19 mouse cellular contexts compared by ENCODE assay signal in the genomic region with DNA sequence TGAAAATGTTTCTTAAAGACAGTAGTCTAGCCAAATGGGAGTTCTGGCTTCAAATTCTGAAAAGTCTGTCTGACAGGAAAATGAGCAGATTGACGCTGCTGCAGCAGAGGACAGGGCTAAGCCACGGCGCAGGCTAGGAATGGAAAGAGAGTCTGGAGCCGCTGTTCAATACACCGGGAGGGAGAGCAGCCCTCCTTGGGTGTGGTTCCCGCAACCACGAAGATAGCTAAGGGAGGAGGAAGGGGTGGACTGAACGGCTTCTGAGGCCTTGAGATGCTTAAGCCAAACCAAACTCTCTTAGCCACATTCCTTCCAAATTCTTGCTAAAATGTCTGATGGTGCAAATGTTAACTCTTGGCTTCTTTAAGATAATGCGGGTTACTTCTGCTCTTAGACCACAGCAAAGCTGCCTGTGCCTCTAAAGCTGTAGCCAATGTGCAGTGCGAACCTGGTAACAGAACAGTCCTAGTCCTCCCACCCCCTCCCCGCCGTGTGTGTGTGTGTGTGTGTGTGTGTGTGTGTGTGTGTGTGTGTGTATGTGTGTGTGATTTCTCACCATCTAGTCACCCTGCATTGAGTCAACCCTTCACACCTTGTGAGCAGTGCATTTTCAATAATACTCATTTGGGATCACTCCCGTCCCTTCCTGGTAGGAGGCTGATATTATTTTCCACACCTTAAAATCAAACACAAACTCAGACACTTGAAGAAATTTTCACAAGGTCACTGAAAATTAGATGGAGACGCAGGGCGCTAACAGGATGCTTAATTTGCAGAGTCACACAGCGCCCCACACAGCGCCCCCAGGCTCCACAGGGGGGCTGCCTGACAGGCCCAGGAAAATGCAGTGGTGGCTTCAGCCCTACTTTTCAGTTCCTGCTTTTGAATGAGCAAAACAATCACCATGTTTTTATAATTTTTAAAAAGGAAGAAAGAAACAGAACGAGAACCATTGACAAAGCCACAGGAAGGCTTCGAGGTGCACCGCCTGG.
DNase-seq lines count a peak whose midpoint lies in the region; ATAC-seq and TF ChIP-seq lines count a peak whose summit lies in the region.
"Had no signal": no experiment of that assay in that cellular context is flagged by ENCODE, and none has a peak within 500 bp of the region (broad histone marks: within the 10 kb centered on the region; RNA-seq: fewer than 3 reads in every experiment).

No protein-coding gene starts in this region.

- H3K4me2 ChIP-seq in embryonic facial prominence, embryonic 14.5 days (ENCODE audit: low read depth, low read length): no peak overlapping the region
- H3K4me2 ChIP-seq in midbrain, embryonic 14.5 days (ENCODE audit: low read length): no peak overlapping the region
- H3K4me2 ChIP-seq in midbrain, postnatal 0 days (ENCODE audit: low read depth, low read length, poor library complexity, severe bottlenecking): no peak overlapping the region
- H3K4me2 ChIP-seq: hindbrain, embryonic 12.5 days; limb, embryonic 15.5 days; lung, embryonic 15.5 days; neural tube, embryonic 12.5 days had no signal

- no peaks in the 10 kb centered on the region for H3K27me3 ChIP-seq in embryonic facial prominence, embryonic 14.5 days (replicated peaks; ENCODE audit: control insufficient read depth, insufficient read depth, low read length)
- H3K27me3 ChIP-seq in embryonic facial prominence, embryonic 10.5 days (replicated peaks; ENCODE audit: low read depth, poor library complexity, severe bottlenecking): no peaks in the 10 kb centered on the region
- H3K27me3 ChIP-seq in midbrain, embryonic 14.5 days (ENCODE audit: control insufficient read depth, insufficient read depth, low read length): no peaks in the 10 kb centered on the region
- no peaks in the 10 kb centered on the region for H3K27me3 ChIP-seq in midbrain, postnatal 0 days (ENCODE audit: insufficient read depth, low read length)
- H3K27me3 ChIP-seq in forebrain, embryonic 10.5 days (ENCODE audit: poor library complexity, severe bottlenecking): no peaks in the 10 kb centered on the region
- H3K27me3 ChIP-seq: hindbrain, embryonic 12.5 days; limb, embryonic 15.5 days; lung, embryonic 15.5 days; neural tube, embryonic 12.5 days had no signal

- no peak overlapping the region for H3K4me3 ChIP-seq in embryonic facial prominence, embryonic 14.5 days (ENCODE audit: low read depth, low read length)
- no peak overlapping the region for H3K4me3 ChIP-seq in embryonic facial prominence, embryonic 10.5 days
- no peak overlapping the region for H3K4me3 ChIP-seq in midbrain, embryonic 14.5 days (replicated peaks; ENCODE audit: low read depth, low read length)
- H3K4me3 ChIP-seq in midbrain, postnatal 0 days (ENCODE audit: low read depth, low read length): no peak overlapping the region
- no peak overlapping the region for H3K4me3 ChIP-seq in forebrain, embryonic 10.5 days
- H3K4me3 ChIP-seq: hindbrain, embryonic 12.5 days; limb, embryonic 15.5 days; lung, embryonic 15.5 days; megakaryocyte, embryonic 14.5 days; neural tube, embryonic 12.5 days had no signal

- H3K9me3 ChIP-seq in embryonic facial prominence, embryonic 14.5 days (ENCODE audit: control insufficient read depth, low read length): no peaks in the 10 kb centered on the region
- no peaks in the 10 kb centered on the region for H3K9me3 ChIP-seq in embryonic facial prominence, embryonic 10.5 days
- H3K9me3 ChIP-seq in midbrain, embryonic 14.5 days (ENCODE audit: control insufficient read depth, low read length): no peaks in the 10 kb centered on the region
- no peaks in the 10 kb centered on the region for H3K9me3 ChIP-seq in midbrain, postnatal 0 days (ENCODE audit: low read length)
- no peaks in the 10 kb centered on the region for H3K9me3 ChIP-seq in forebrain, embryonic 10.5 days
- H3K9me3 ChIP-seq: hindbrain, embryonic 12.5 days; limb, embryonic 15.5 days; lung, embryonic 15.5 days; neural tube, embryonic 12.5 days had no signal

- WGBS in embryonic facial prominence, embryonic 14.5 days: 68% methylated on average over 18 of the region's 20 CpGs
- WGBS in embryonic facial prominence, embryonic 10.5 days: 77% methylated on average over 20 of the region's 20 CpGs
- WGBS in midbrain, embryonic 14.5 days: 79% methylated on average over 20 of the region's 20 CpGs
- 73% methylated on average over 20 of the region's 20 CpGs for WGBS in midbrain, postnatal 0 days
- WGBS in forebrain, embryonic 10.5 days: 78% methylated on average over 20 of the region's 20 CpGs

- no peak for ATAC-seq in embryonic facial prominence, embryonic 14.5 days (ENCODE audit: low read depth)
- no peak for ATAC-seq in midbrain, embryonic 14.5 days (ENCODE audit: low FRiP score, low TSS enrichment)
- no peak for ATAC-seq in midbrain, postnatal 0 days (ENCODE audit: low FRiP score)
- ATAC-seq in megakaryocyte-erythroid progenitor cell, adult 5-6 weeks (replicated peaks; ENCODE audit: low FRiP score, low TSS enrichment, poor library complexity, severe bottlenecking): peak; percentile 95

- no peaks in the 10 kb centered on the region for H3K36me3 ChIP-seq in embryonic facial prominence, embryonic 14.5 days (ENCODE audit: control insufficient read depth, insufficient read depth, low read length)
- no peaks in the 10 kb centered on the region for H3K36me3 ChIP-seq in embryonic facial prominence, embryonic 10.5 days (replicated peaks)
- no peaks in the 10 kb centered on the region for H3K36me3 ChIP-seq in midbrain, embryonic 14.5 days (ENCODE audit: control insufficient read depth, insufficient read depth, low read length)
- no peaks in the 10 kb centered on the region for H3K36me3 ChIP-seq in midbrain, postnatal 0 days (ENCODE audit: insufficient read depth, low read length)
- no peaks in the 10 kb centered on the region for H3K36me3 ChIP-seq in forebrain, embryonic 10.5 days (replicated peaks)
- H3K36me3 ChIP-seq: hindbrain, embryonic 12.5 days; limb, embryonic 15.5 days; lung, embryonic 15.5 days; neural tube, embryonic 12.5 days had no signal

- no peak overlapping the region for H3K9ac ChIP-seq in embryonic facial prominence, embryonic 14.5 days (ENCODE audit: low read depth, low read length)
- H3K9ac ChIP-seq in midbrain, embryonic 14.5 days (replicated peaks; ENCODE audit: low read length): no peak overlapping the region
- no peak overlapping the region for H3K9ac ChIP-seq in midbrain, postnatal 0 days (replicated peaks; ENCODE audit: low read length, poor library complexity, severe bottlenecking)
- H3K9ac ChIP-seq: hindbrain, embryonic 12.5 days; limb, embryonic 15.5 days; lung, embryonic 15.5 days; neural tube, embryonic 12.5 days had no signal

- H3K27ac ChIP-seq in embryonic facial prominence, embryonic 14.5 days (replicated peaks; ENCODE audit: low read depth, low read length): no peak overlapping the region
- no peak overlapping the region for H3K27ac ChIP-seq in embryonic facial prominence, embryonic 10.5 days (replicated peaks)
- H3K27ac ChIP-seq in midbrain, embryonic 14.5 days (replicated peaks; ENCODE audit: low read depth, low read length): no peak overlapping the region
- no peak overlapping the region for H3K27ac ChIP-seq in midbrain, postnatal 0 days (ENCODE audit: low read depth, low read length)
- H3K27ac ChIP-seq in forebrain, embryonic 10.5 days: no peak overlapping the region
- H3K27ac ChIP-seq: hindbrain, embryonic 12.5 days; limb, embryonic 15.5 days; lung, embryonic 15.5 days; neural tube, embryonic 12.5 days; stomach, postnatal 0 days had no signal

- no peaks in the 10 kb centered on the region for H3K4me1 ChIP-seq in embryonic facial prominence, embryonic 14.5 days (ENCODE audit: control insufficient read depth, insufficient read depth, low read length)
- H3K4me1 ChIP-seq in embryonic facial prominence, embryonic 10.5 days: no peaks in the 10 kb centered on the region
- no peaks in the 10 kb centered on the region for H3K4me1 ChIP-seq in midbrain, embryonic 14.5 days (ENCODE audit: control insufficient read depth, insufficient read depth, low read length)
- no peaks in the 10 kb centered on the region for H3K4me1 ChIP-seq in midbrain, postnatal 0 days (ENCODE audit: insufficient read depth, low read length)
- H3K4me1 ChIP-seq in forebrain, embryonic 10.5 days: no peaks in the 10 kb centered on the region
- H3K4me1 ChIP-seq: hindbrain, embryonic 12.5 days; limb, embryonic 15.5 days; lung, embryonic 15.5 days; megakaryocyte, embryonic 14.5 days; neural tube, embryonic 12.5 days had no signal

- DNase-seq in embryonic facial prominence, embryonic 14.5 days (ENCODE audit: low spot score): peak; percentile 20
- no peak for DNase-seq in embryonic facial prominence, embryonic 10.5 days (ENCODE audit: low spot score)
- DNase-seq in midbrain, embryonic 14.5 days: peak; percentile 11
- DNase-seq in midbrain, postnatal 0 days (ENCODE audit: low spot score): no peak
- peak; percentile 12 for DNase-seq in forebrain, embryonic 10.5 days (ENCODE audit: extremely low spot score, low spot score)
- DNase-seq in urinary bladder, adult 2 months (ENCODE audit: low spot score): no peak
- DNase-seq in layer of hippocampus, adult 9-10 months (ENCODE audit: low spot score): no peak
- DNase-seq: adrenal gland, postnatal 10 days; cerebellum, postnatal 36 days; kidney, adult 2 months; kidney, postnatal 4 days; thymus, postnatal 36 days had no signal

- TF ChIP-seq CTCF in midbrain, postnatal 0 days (IDR thresholded peaks at IDR 0.05): no peak

Comparison
In these comparisons a context has a peak if more than half of its experiments do, and no peak if none do; other contexts are left out.
1. DNase-seq: peak in embryonic facial prominence, embryonic 14.5 days (single experiment), midbrain, embryonic 14.5 days (single experiment) and forebrain, embryonic 10.5 days (single experiment); none in embryonic facial prominence, embryonic 10.5 days (single experiment), midbrain, postnatal 0 days (single experiment), urinary bladder, adult 2 months (single experiment) and layer of hippocampus, adult 9-10 months (single experiment).